Mouse (Mus musculus) embryonic fibroblast, embryonic 13.5 days (primary cell): Measurements from ENCODE around the gene Hikeshi.

Experiments
- CTCF ChIP-seq: IDR thresholded peaks from 2 replicates; pipeline ENCODE4 v1.5.1; 2011; ENCODE audit warnings: mild to moderate bottlenecking, control low read depth, low read length, moderate library complexity, borderline replicate concordance; ENCODE audit not compliant: insufficient read depth
- POLR2A ChIP-seq: IDR thresholded peaks from 2 replicates; pipeline ENCODE4 v1.6.1; 2011; ENCODE audit warnings: low read depth, mild to moderate bottlenecking, control low read depth, low read length, moderate library complexity

DNA sequence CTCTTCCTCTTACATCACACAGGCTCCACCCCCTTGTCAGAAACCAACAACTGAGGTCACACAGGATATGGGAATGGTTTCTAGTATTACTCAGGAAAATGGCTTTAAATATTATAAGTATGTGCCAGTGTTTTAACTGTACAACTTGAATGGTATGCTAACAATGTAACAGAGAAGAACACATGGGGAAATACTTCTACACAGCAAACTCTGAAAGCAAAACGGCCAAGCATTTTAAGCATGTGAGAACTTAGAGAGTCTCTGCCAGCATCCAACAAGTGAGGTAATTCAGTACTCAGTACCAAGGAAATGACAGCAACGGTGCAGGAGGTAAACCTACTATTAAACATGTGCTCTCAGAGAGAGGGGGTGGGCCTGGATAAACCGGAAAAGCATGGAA lies 56.5 kb downstream of the Hikeshi start:
- TF ChIP-seq POLR2A (no peak), CTCF (no peak)
